Mouse (Mus musculus) liver, postnatal 0 days (tissue): ENCODE measurements around the gene Rgl2. TPM values are rescaled to one million over a fixed set of nuclear protein-coding genes. Genes with fewer than 3 reads are reported as not detected.

Experiments
- ATAC-seq: fragments of 200-750 bp; cut with Nextera tagmentation; 2 replicates; pipeline ENCODE4 v1.8.0; 2017; ENCODE audit warnings: mild to moderate bottlenecking, moderate library complexity
- DNase-seq: peaks from one replicate; pipeline ENCODE4 v3.0.0-alpha.2; 2016
- H3K27ac ChIP-seq: fragments of 300-500 bp; sonication (generic); 2 replicates; pipeline ENCODE4 v1.5.1; 2014; ENCODE audit warnings: antibody characterized with exemption, moderate library complexity, mild to moderate bottlenecking, low read depth
- H3K27me3 ChIP-seq: fragments of 300-500 bp; sonication (generic); 2 replicates; pipeline ENCODE4 v1.6.1; 2014; ENCODE audit warnings: low read length, control low read depth, mixed read lengths; ENCODE audit not compliant: insufficient read depth
- H3K36me3 ChIP-seq: fragments of 300-500 bp; sonication (generic); replicated peaks from 2 replicates; pipeline ENCODE4 v1.6.1; 2014; ENCODE audit warnings: mild to moderate bottlenecking, control low read depth, low read length, moderate library complexity, mixed read lengths; ENCODE audit not compliant: insufficient read depth
- H3K4me1 ChIP-seq: fragments of 300-500 bp; sonication (generic); 2 replicates; pipeline ENCODE4 v1.6.1; 2014; ENCODE audit warnings: antibody characterized with exemption, mild to moderate bottlenecking, control low read depth; ENCODE audit not compliant: insufficient read depth
- H3K4me2 ChIP-seq: fragments of 300-500 bp; sonication (generic); 2 replicates; pipeline ENCODE4 v1.6.1; 2014; ENCODE audit warnings: low read depth, mild to moderate bottlenecking, low read length, moderate library complexity, mixed read lengths
- H3K4me3 ChIP-seq: fragments of 300-500 bp; sonication (generic); 2 replicates; pipeline ENCODE4 v1.5.1; 2014; ENCODE audit warnings: low read depth, low read length
- H3K9ac ChIP-seq: fragments of 300-500 bp; sonication (generic); replicated peaks from 2 replicates; pipeline ENCODE4 v1.6.1; 2014; ENCODE audit warnings: mild to moderate bottlenecking, moderate library complexity
- H3K9me3 ChIP-seq: fragments of 300-500 bp; sonication (generic); 2 replicates; pipeline ENCODE4 v1.6.1; 2016; ENCODE audit warnings: mild to moderate bottlenecking, control low read depth, low read length, mixed read lengths
- CTCF ChIP-seq: sonication (generic); IDR thresholded peaks from 2 replicates; pipeline ENCODE4 v1.5.1; 2016; ENCODE audit warnings: antibody characterized with exemption, low read depth
- EP300 ChIP-seq: IDR thresholded peaks from 2 replicates; pipeline ENCODE4 v1.6.1; 2016; ENCODE audit warnings: antibody characterized with exemption, low read depth, mild to moderate bottlenecking
- WGBS: fragments of 180-500 bp; shearing (Covaris S2); extraction: QIAGEN DNeasy Blood & Tissue Kit; methylation state at CpG from one replicate; pipeline ENCODE4 v1.1.7; 2014; ENCODE audit not compliant: insufficient replicate concordance; 5-methylcytosine and 5-hydroxymethylcytosine counted together
- polyA plus RNA-seq: library from polyadenylated mRNA; unstranded; fragments of >200 nt; fragmentation: Nextera tagmentation; extraction: Ambion mirVana; gene quantifications from 2 replicates; pipeline ENCODE4 v1.2.1, GENCODE M21; 2015

Rgl2 gene
- polyA plus RNA-seq, 1 experiment from 2014 or later, result 6.8 TPM

GRCm38 (mm10) chr17:33957493-33957892 lies 28.1 kb downstream of the Rgl2 start:
- no peaks in the 10 kb centered on the region for H3K9me3 ChIP-seq
- no peak overlapping the region for H3K27ac ChIP-seq
- H3K4me3 ChIP-seq, result no peak overlapping the region
- no peak for ATAC-seq
- TF ChIP-seq CTCF, result no peak
- no peak for TF ChIP-seq EP300
- 74% methylated on average over 6 of the region's 6 CpGs for WGBS
- peaks cover 49% of the 10 kb centered on the region for H3K36me3 ChIP-seq
- DNase-seq, result no peak
- H3K27me3 ChIP-seq, result no peaks in the 10 kb centered on the region
- no peak overlapping the region for H3K4me2 ChIP-seq
- H3K9ac ChIP-seq, result no peak overlapping the region
- peaks cover 21% of the 10 kb centered on the region for H3K4me1 ChIP-seq

GRCm38 (mm10) chr17:33958451-33958850 lies 29.1 kb downstream of the Rgl2 start:
- WGBS, result 92% methylated on average over 11 of the region's 11 CpGs
- Histone ChIP-seq H3K27ac (no peak overlapping the region), H3K9me3 (no peaks in the 10 kb centered on the region), H3K4me3 (no peak overlapping the region), H3K27me3 (no peaks in the 10 kb centered on the region), H3K36me3 (peaks cover 44% of the 10 kb centered on the region), H3K4me2 (no peak overlapping the region), H3K9ac (no peak overlapping the region), H3K4me1 (peaks cover 16% of the 10 kb centered on the region)
- DNase-seq (no peak), ATAC-seq (no peak)
- TF ChIP-seq CTCF, result no peak
- TF ChIP-seq EP300, result no peak

GRCm38 (mm10) chr17:33959135-33959534 lies 29.8 kb downstream of the Rgl2 start:
- no peak overlapping the region for H3K9ac ChIP-seq
- peaks cover 10% of the 10 kb centered on the region for H3K4me1 ChIP-seq
- DNase-seq (no peak), ATAC-seq (no peak)
- H3K9me3 ChIP-seq, result no peaks in the 10 kb centered on the region
- TF ChIP-seq EP300 (no peak), CTCF (no peak)
- H3K4me3 ChIP-seq, result no peak overlapping the region
- no peaks in the 10 kb centered on the region for H3K27me3 ChIP-seq
- WGBS, result 93% methylated on average over 13 of the region's 13 CpGs
- H3K4me2 ChIP-seq, result no peak overlapping the region
- H3K36me3 ChIP-seq, result peaks cover 38% of the 10 kb centered on the region
- H3K27ac ChIP-seq, result no peak overlapping the region

GRCm38 (mm10) chr17:33959948-33960347 lies 30.6 kb downstream of the Rgl2 start:
- H3K9me3 ChIP-seq, result no peaks in the 10 kb centered on the region
- no peaks in the 10 kb centered on the region for H3K27me3 ChIP-seq
- H3K27ac ChIP-seq, result no peak overlapping the region
- H3K4me3 ChIP-seq, result no peak overlapping the region
- peaks cover 38% of the 10 kb centered on the region for H3K36me3 ChIP-seq
- no peak overlapping the region for H3K4me2 ChIP-seq
- peaks cover 6% of the 10 kb centered on the region for H3K4me1 ChIP-seq
- no peak overlapping the region for H3K9ac ChIP-seq
- no peak for TF ChIP-seq EP300
- TF ChIP-seq CTCF, result no peak
- WGBS, result 91% methylated on average over 15 of the region's 15 CpGs
- DNase-seq (no peak), ATAC-seq (no peak)

GRCm38 (mm10) chr17:33962876-33963275 lies 33.5 kb downstream of the Rgl2 start:
- DNase-seq (no peak), ATAC-seq (no peak)
- Histone ChIP-seq H3K36me3 (peaks cover 37% of the 10 kb centered on the region), H3K27ac (no peak overlapping the region), H3K9ac (no peak overlapping the region), H3K4me1 (no peaks in the 10 kb centered on the region), H3K4me2 (no peak overlapping the region), H3K27me3 (no peaks in the 10 kb centered on the region), H3K9me3 (no peaks in the 10 kb centered on the region), H3K4me3 (no peak overlapping the region)
- no peak for TF ChIP-seq EP300
- TF ChIP-seq CTCF, result no peak
- WGBS, result 91% methylated on average over 7 of the region's 7 CpGs

- no peak overlapping the region for H3K4me2 ChIP-seq
- H3K36me3 ChIP-seq, result peaks cover 14% of the 10 kb centered on the region
- ATAC-seq, result no peak
- H3K4me3 ChIP-seq, result no peak overlapping the region
- H3K4me1 ChIP-seq, result no peaks in the 10 kb centered on the region
- H3K27ac ChIP-seq, result no peak overlapping the region
- H3K9ac ChIP-seq, result no peak overlapping the region
- no peaks in the 10 kb centered on the region for H3K27me3 ChIP-seq
- WGBS, result 84% methylated on average over 17 of the region's 17 CpGs
- H3K9me3 ChIP-seq, result peaks cover 3% of the 10 kb centered on the region; the same call in 1 of the 2 replicates
- DNase-seq, result no peak
- TF ChIP-seq CTCF (no peak), EP300 (no peak)
These were observed 35.9 kb downstream of the Rgl2 start for GRCm38 (mm10) chr17:33965082-33965845.
